Mouse (Mus musculus) liver, embryonic 16.5 days (tissue): ENCODE results near the gene Trmt112. TPM values are rescaled to one million over a fixed set of nuclear protein-coding genes. Genes with fewer than 3 reads are reported as not detected.

Experiments used
- ATAC-seq: fragments of 200-750 bp; cut with Nextera tagmentation; 2 replicates; pipeline ENCODE4 v1.8.0; 2017; ENCODE audit warnings: low read depth, mild to moderate bottlenecking, moderate number of reproducible peaks, moderate library complexity
- H3K27ac ChIP-seq: fragments of 300-500 bp; sonication (generic); 2 replicates; pipeline ENCODE4 v1.5.1; 2014; ENCODE audit warnings: mild to moderate bottlenecking, low read length
- H3K27me3 ChIP-seq: fragments of 300-500 bp; sonication (generic); 2 replicates; pipeline ENCODE4 v1.6.1; 2014; ENCODE audit warnings: low read depth, low read length, mixed read lengths; ENCODE audit not compliant: control insufficient read depth, insufficient read depth
- H3K36me3 ChIP-seq: fragments of 300-500 bp; sonication (generic); 2 replicates; pipeline ENCODE4 v1.6.1; 2014; ENCODE audit warnings: mild to moderate bottlenecking; ENCODE audit not compliant: control insufficient read depth, insufficient read depth
- H3K4me1 ChIP-seq: fragments of 300-500 bp; sonication (generic); 2 replicates; pipeline ENCODE4 v1.6.1; 2014; ENCODE audit warnings: low read depth, low read length, mixed read lengths; ENCODE audit not compliant: control insufficient read depth
- H3K4me2 ChIP-seq: fragments of 300-500 bp; sonication (generic); 2 replicates; pipeline ENCODE4 v1.6.1; 2014; ENCODE audit warnings: low read depth, low read length, mixed read lengths
- H3K4me3 ChIP-seq: fragments of 300-500 bp; sonication (generic); 2 replicates; pipeline ENCODE4 v1.5.1; 2014; ENCODE audit warnings: low read depth, mild to moderate bottlenecking, low read length
- H3K9ac ChIP-seq: fragments of 300-500 bp; sonication (generic); 2 replicates; pipeline ENCODE4 v1.6.1; 2014; ENCODE audit warnings: low read depth, low read length
- H3K9me3 ChIP-seq: fragments of 300-500 bp; sonication (generic); replicated peaks from 2 replicates; pipeline ENCODE4 v1.6.1; 2016; ENCODE audit warnings: low read length; ENCODE audit not compliant: control insufficient read depth
- WGBS: fragments of 180-500 bp; shearing (Covaris S2); extraction: QIAGEN DNeasy Blood & Tissue Kit; methylation state at CpG from one replicate; pipeline ENCODE4 v1.1.7; 2014; ENCODE audit not compliant: insufficient replicate concordance; 5-methylcytosine and 5-hydroxymethylcytosine counted together
- polyA plus RNA-seq: library from polyadenylated mRNA; unstranded; fragments of >200 nt; fragmentation: Nextera tagmentation; extraction: Ambion mirVana; gene quantifications from 2 replicates; pipeline ENCODE4 v1.2.1, GENCODE M21; 2015

Trmt112 gene
- polyA plus RNA-seq, 1 experiment from 2014 or later: 57.3 TPM

DNA sequence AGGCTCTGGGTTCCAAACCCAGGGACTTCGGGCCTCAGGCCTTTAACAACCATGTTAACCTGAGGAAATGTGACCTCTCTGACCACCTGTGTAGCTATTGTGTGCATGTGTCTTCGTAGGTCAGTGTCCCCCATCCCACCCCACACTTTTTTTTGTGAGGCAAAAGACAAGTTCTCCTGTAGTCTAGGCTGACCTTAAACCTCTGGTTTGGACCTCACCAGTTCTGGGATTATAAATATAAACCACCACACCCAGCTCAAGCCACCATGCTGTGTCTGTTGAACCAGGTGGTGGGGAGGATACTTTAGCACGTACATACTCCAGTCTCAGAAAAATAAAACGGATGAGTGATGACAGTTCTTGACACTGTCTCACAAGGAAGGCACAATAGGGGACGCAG, 40.5 kb downstream of the Trmt112 start:
- Histone ChIP-seq H3K4me3 (no peak overlapping the region; the same call in 1 of the 2 replicates), H3K27ac (no peak overlapping the region), H3K27me3 (no peaks in the 10 kb centered on the region), H3K4me2 (peak overlapping the region; percentile 96), H3K4me1 (peaks cover 28% of the 10 kb centered on the region), H3K9ac (no peak overlapping the region), H3K9me3 (no peaks in the 10 kb centered on the region), H3K36me3 (no peaks in the 10 kb centered on the region)
- ATAC-seq: no peak
- WGBS: 59% methylated on average over 5 of the region's 5 CpGs

DNA sequence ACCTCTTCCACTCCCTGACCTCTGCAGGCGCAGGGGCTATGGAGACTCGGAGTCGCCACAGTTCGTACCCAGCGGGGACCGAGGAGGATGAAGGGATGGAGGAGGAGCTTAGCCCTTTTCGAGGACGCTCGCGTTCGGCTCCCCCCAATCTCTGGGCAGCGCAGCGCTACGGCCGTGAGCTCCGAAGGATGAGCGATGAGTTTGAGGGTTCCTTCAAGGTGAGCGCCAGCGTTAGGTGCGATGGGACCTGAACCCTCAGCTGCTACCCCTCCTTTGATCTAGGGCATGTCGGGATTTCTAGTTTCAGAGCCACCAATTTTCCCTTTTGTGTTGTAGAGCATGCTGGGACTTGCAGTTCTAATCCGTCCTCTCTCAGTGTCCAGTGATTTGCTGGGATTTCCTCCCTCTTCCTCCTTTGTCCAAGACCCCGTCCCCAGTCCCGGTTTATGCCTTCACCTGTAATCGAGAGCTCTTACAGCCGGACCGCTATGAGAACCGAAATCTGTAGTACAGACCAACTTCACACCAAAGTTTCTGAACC, 41.2 kb downstream of the Trmt112 start:
- Histone ChIP-seq H3K9me3 (no peaks in the 10 kb centered on the region), H3K4me1 (peaks cover 28% of the 10 kb centered on the region), H3K27me3 (no peaks in the 10 kb centered on the region), H3K27ac (peak overlapping the region; percentile 94), H3K4me2 (peak overlapping the region; percentile 96), H3K9ac (peak overlapping the region; percentile 74), H3K36me3 (no peaks in the 10 kb centered on the region), H3K4me3 (peak overlapping the region; percentile 72)
- peak; percentile 9 for ATAC-seq
- under 1% methylated on average over 28 of the region's 28 CpGs for WGBS

DNA sequence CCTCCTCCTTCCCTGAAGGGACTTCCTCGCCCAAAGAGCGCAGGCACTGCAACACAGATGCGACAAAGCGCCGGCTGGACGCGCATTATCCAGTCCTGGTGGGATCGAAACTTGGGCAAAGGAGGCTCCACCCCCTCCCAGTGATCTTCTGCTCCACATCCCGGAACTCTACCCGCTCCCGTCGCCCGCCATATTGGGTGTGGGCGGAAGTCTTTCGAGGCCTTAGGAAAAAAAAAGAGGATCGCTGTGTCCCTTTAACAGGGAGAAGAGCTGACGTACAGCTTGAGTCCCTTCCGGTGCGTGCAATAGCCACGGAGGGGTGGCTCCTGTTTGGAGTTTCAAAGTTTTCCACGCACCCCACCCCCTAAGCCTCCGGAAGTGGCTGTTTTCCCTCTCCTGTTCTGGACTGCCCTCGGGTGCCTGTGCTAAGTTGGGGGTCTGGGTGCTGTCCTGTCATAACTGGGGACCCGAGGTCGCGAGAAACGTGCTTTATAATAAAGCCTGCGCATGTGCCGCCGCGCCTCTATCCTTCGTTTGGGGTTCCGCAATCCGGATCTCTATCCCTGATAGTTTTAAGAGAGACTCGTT, 42.0 kb downstream of the Trmt112 start:
- Histone ChIP-seq H3K36me3 (no peaks in the 10 kb centered on the region), H3K27me3 (no peaks in the 10 kb centered on the region), H3K9me3 (no peaks in the 10 kb centered on the region), H3K4me1 (peaks cover 28% of the 10 kb centered on the region), H3K4me2 (peak overlapping the region; percentile 96), H3K27ac (peak overlapping the region; percentile 94), H3K4me3 (peak overlapping the region; percentile 72), H3K9ac (peak overlapping the region; percentile 74)
- ATAC-seq: peak; percentile 80
- under 1% methylated on average over 35 of the region's 35 CpGs for WGBS

GRCm38 (mm10) chr19:6951994-6952711, 42.7 kb downstream of the Trmt112 start:
- 2% methylated on average over 31 of the region's 31 CpGs for WGBS
- Histone ChIP-seq H3K4me3 (peak overlapping the region; percentile 72), H3K4me2 (peak overlapping the region; percentile 96), H3K9ac (peak overlapping the region; percentile 74), H3K36me3 (no peaks in the 10 kb centered on the region; the same call in 1 of the 2 replicates), H3K27me3 (no peaks in the 10 kb centered on the region), H3K9me3 (no peaks in the 10 kb centered on the region), H3K4me1 (peaks cover 28% of the 10 kb centered on the region), H3K27ac (peak overlapping the region; percentile 94)
- ATAC-seq: peak; percentile 42

- peak overlapping the region; percentile 74 for H3K9ac ChIP-seq
- no peaks in the 10 kb centered on the region for H3K27me3 ChIP-seq
- ATAC-seq: no peak
- H3K27ac ChIP-seq: peak overlapping the region; percentile 94
- H3K9me3 ChIP-seq: no peaks in the 10 kb centered on the region
- H3K36me3 ChIP-seq: no peaks in the 10 kb centered on the region; the same call in 1 of the 2 replicates
- WGBS: 4% methylated on average over 3 of the region's 3 CpGs
- peaks cover 28% of the 10 kb centered on the region for H3K4me1 ChIP-seq
- H3K4me2 ChIP-seq: peak overlapping the region; percentile 96
- peak overlapping the region; percentile 72 for H3K4me3 ChIP-seq
Measured at GRCm38 (mm10) chr19:6952712-6953037, 43.2 kb downstream of the Trmt112 start.

GRCm38 (mm10) chr19:6954046-6954445, 44.5 kb downstream of the Trmt112 start:
- H3K27ac ChIP-seq: no peak overlapping the region
- H3K9me3 ChIP-seq: no peaks in the 10 kb centered on the region
- WGBS: 65% methylated on average over 9 of the region's 9 CpGs
- H3K27me3 ChIP-seq: no peaks in the 10 kb centered on the region
- H3K4me3 ChIP-seq: no peak overlapping the region
- H3K4me2 ChIP-seq: no peak overlapping the region
- H3K36me3 ChIP-seq: no peaks in the 10 kb centered on the region; the same call in none of the 2 replicates
- peaks cover 28% of the 10 kb centered on the region for H3K4me1 ChIP-seq
- no peak overlapping the region for H3K9ac ChIP-seq
- no peak for ATAC-seq

DNA sequence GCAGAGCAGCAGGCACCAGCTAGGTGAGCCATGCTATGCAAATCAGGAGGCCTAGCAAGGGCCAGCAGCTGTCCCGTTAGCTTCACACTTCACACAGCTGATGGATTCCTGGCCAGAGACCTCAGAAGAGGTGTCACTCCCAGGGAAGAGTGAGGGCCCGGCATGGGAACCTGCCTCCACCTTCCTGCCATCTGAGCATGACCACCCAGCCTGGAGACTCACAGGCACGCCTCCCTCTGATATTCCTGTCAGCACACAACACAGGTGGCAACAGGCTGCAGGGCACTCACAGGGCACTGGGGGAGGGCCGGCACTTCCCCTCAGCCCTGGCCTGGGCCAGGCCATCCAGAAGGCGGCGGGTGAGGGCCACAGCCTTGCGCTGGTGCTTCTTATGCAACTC, 45.9 kb downstream of the Trmt112 start:
- no peaks in the 10 kb centered on the region for H3K27me3 ChIP-seq
- no peak overlapping the region for H3K27ac ChIP-seq
- H3K9ac ChIP-seq: no peak overlapping the region
- peaks cover 7% of the 10 kb centered on the region for H3K36me3 ChIP-seq
- no peaks in the 10 kb centered on the region for H3K9me3 ChIP-seq
- H3K4me1 ChIP-seq: peaks cover 17% of the 10 kb centered on the region
- ATAC-seq: no peak
- H3K4me3 ChIP-seq: no peak overlapping the region
- WGBS: 73% methylated on average over 7 of the region's 7 CpGs
- H3K4me2 ChIP-seq: no peak overlapping the region

DNA sequence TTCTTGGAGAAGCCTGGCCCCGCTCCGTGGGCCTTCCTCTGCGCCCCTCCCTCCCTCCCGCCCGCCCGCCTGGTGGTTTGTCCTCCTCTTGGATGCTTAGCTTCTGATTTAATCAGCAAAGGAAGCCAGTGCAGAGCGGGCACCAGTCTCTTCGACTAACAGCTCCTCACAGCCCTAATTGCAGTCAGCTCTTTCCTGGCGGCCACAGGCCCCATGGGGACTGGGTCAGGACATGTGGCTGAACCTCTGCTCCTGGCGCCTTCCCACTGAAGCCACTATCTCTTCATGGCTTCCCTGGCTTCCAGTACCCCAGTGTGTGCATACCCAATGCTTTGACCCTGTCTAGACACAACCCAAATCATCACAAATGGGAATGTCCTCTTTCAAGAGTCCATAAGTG, 47.0 kb downstream of the Trmt112 start:
- H3K36me3 ChIP-seq: peaks cover 7% of the 10 kb centered on the region
- 61% methylated on average over 10 of the region's 10 CpGs for WGBS

More for the DNA sequence above, 47.0 kb downstream of the Trmt112 start:
- Histone ChIP-seq H3K4me3 (no peak overlapping the region), H3K4me1 (peaks cover 12% of the 10 kb centered on the region), H3K9me3 (no peaks in the 10 kb centered on the region), H3K27ac (no peak overlapping the region), H3K27me3 (no peaks in the 10 kb centered on the region), H3K9ac (no peak overlapping the region), H3K4me2 (no peak overlapping the region)
- ATAC-seq: no peak
